Mouse (Mus musculus): ENCODE data around the gene Cox7a2l. TPM values are rescaled to one million over a fixed set of nuclear protein-coding genes. Genes with fewer than 3 reads are reported as not detected.

Gene Cox7a2l
- 100 to 1,000 TPM; 309 to 336 TPM for total RNA-seq (2021)
- long read RNA-seq, experiment 1, transcript Cox7a2l-201 (3 exons, 1,076 nt): major isoform, 169 of 197 reads
- long read RNA-seq, experiment 1, transcript Cox7a2l-202 (4 exons, 1,129 nt): minor isoform, 8 of 197 reads
- long read RNA-seq, experiment 1, partial matches to known transcripts: 0 of 197 reads
- long read RNA-seq, experiment 1, other reads (novel, unspliced or antisense): 18 of 197 reads
- long read RNA-seq, experiment 2, transcript Cox7a2l-202 (4 exons, 1,129 nt): minor isoform, 7 of 113 reads
- long read RNA-seq, experiment 2, transcript Cox7a2l-201 (3 exons, 1,076 nt): major isoform, 93 of 113 reads
- long read RNA-seq, experiment 2, partial matches to known transcripts: 9 of 113 reads
- long read RNA-seq, experiment 2, other reads (novel, unspliced or antisense): 2 of 113 reads

- DNase-seq: no peak
These were observed at the start of gene Cox7a2l for GRCm38 (mm10) chr17:83517280-83518015. Gene Cox7a2l (minus strand): TSS chr17:83517330.

DNA sequence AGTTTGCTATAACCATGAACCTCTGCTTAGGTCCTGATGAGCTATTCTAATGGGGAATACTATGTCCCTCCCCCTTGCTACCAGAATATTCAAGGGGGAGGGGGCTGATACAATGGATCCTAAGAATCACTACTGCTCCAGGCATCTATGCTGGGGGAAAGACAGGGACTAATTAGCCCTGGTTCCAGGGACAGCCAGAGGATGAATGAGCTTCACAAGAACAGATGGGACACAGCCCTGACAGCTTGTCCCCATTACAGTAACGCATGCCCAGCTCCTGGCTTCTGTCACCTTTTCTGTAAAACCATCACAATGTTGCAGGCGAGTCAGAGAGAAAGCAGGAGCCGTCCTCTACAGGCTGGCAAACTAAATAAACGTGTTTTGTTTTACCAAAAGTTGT is 48.4 kb upstream of the Cox7a2l start:
- no peak for DNase-seq

DNA sequence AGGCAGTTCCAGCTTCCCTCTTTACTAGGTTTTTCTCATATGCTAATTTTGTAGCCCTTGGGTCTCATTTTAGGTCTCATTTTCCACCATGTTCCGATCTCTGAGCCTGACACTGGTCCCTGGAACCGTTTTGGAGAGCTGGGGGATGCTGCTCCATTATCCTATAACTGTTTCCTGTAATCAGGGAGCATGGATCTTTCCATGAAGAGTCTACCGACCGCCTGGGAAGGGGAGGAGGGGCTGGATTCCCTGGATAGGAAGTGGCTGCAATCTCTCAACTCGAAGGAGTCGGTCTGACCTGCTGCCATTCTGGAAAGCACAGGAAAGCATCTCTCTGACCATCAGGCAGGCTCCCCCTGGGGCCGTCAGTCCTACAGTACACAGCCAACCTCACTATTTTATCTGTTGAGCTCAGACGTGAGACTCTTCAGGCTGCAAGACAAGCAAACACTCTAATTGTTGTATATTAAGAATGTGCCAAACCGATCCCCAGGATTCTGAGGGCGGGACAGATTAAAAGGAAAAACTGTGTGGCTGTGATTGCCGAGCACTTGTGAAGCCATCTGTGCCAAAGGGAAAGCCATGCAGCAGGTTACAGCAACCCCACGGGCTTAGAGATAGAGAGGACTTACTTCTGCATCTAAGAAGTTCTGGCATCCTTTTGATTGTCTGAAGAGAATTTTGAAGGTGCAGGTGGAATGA is 47.1 kb upstream of the Cox7a2l start:
- DNase-seq: peak; percentile 3 to 23

- peak; percentile 48 to 75 for DNase-seq
These were observed 46.6 kb upstream of the Cox7a2l start for GRCm38 (mm10) chr17:83563703-83564111.

DNA sequence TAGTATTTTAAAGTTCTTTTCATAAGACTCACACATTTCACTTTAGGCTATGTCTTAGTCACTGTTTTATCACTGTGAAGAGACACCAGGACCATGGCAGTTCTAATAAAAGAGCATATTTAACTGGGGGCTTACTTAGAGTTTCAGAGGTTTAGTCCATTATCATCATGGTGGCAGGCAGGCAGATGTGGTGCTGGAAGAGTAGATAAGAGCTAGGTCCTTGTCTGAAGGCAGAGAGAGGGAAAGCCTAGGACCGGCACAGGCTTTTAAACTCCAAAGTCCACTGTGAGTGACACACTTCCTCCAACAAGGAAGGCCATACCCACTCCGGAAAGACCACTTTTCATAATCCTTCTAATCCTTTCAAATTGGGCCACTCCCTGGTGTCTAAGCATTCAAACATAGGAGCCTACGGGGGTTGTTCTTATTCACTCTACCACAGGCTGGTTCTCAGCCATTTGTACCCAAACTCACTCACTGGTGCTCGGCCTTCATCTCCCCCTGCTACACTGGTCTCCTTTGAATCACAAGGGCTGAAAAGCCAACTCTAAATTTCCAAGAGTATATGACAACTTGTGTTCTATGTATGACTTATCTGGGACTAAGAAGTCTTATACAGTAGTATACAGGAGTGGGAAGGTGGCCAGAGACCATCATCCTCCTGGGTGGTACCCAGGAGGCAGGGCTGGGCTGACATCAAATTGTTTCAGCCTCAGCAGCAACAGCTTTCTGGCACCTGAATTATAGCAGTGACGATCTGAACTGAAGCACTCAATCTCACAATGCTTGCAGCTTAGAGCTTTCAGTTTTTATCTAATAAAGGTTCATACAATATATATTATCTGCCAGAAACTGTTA is 45.3 kb upstream of the Cox7a2l start:
- no peak for DNase-seq

DNA sequence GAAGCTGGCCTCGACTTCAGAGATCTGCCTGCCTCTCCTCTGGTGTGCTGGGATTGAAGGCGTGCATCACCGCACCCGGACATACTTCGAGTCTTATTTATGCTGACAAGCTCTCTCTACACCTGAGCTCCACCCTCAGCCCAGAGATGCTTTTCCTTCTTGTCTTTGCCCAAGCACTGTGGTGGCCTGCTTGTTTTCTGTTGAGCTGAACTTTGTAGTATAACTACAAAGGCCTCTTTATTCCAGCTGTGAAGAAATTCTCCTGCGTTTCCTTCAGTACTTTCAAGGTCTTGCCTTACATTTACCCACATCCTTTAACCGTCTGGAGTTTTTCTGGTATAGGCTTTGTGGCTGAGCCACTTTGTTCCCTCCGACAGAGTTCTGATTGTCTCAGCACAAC is 42.0 kb upstream of the Cox7a2l start:
- DNase-seq: no peak

GRCm38 (mm10) chr17:83555836-83556235 is 38.7 kb upstream of the Cox7a2l start:
- DNase-seq: no peak

DNA sequence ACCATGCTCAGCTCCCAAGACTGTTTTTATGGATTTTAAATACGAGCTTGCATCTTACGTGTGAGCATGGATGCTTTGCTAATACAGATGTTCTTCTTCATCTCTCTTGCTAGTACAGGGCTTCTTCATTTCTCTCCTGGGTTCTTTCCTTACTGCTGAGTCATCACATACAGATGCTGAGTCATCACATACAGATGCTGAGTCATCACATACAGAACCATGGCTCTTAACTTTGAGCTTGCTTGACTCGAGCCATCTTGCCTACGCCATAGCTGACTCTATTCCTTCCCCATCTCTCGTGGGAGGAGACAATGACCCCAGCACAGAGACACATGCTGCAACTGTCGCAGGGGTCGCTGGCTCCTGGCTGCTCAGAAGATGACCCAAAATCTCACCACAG is 37.9 kb upstream of the Cox7a2l start:
- no peak for DNase-seq

DNA sequence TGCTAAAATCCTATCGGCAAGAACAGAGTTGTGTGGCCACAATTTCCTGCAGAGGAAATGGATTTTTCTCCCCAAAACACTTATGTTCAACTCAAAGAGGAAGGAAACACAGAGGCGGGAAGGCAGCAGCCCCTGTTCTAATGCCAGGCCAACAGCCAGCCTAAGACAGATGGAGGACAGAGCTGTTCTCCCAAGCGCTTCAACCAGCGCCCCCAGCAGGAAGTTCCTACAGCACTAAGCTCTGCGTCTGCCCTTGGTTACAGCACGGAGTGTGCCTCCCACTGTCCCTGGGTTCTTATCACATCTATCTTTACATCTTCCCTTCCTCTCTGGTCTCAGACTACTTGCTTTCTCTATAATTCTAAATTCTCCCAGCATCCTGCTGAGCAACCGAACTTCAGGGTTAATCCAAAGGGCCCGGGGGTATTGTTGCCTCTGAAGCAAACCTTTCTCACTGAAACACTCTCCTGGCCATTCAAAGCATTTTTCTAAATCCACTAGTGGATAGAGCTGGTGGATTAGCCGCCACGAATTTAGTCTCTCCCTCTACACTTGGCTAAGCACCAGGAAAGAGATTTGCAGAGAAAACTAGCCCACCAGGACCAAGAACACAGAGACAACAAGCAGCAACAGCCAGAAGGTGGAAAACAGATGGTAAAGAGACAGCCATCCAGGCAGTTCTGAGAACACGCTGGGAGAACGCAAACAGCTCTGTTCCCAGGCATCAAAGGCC is 31.5 kb upstream of the Cox7a2l start:
- peak in 1 of 2 experiments; percentile 3 for DNase-seq

GRCm38 (mm10) chr17:83547145-83547544 is 30.0 kb upstream of the Cox7a2l start:
- DNase-seq: no peak

GRCm38 (mm10) chr17:83545756-83546742 is 28.9 kb upstream of the Cox7a2l start:
- peak; percentile 2 to 34 for DNase-seq

DNA sequence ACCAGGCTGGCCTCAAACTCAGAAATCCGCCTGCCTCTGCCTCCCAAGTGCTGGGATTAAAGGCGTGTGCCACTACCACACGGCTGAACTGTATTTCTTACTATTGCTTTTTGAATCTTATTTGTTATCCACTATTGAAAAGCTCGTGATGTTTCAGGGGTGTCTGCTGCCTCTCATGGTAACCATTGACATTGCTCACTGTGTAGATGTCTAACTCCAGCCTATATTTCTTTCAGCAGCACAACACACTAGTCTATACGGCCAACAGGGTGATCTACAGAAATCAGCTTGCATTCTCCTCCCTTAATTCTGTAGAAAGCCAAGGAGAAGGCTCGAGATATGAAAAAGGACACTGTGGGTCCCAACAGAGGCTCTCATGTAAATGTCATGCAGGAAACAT is 28.1 kb upstream of the Cox7a2l start:
- no peak for DNase-seq

DNA sequence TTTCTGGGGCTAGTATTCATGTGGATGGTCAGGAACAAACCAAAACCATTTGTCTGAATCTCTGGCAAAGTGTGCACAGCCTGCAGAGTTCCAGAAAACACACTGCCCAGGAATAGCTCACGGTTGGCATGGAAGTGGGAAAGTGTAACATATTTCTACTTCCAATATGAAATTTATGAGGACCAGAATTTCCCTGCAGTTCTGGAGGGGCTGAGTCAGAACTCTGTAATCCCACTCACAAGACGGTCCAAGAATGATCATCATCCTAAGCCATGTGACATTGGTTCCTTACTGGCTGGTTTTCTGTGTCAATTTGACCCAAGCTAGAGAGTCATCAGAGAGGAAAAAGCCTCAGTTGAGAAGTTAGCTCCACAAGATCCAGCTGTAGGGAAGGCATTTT is 25.3 kb upstream of the Cox7a2l start:
- no peak for DNase-seq

- DNase-seq: no peak
These were observed 22.3 kb upstream of the Cox7a2l start for GRCm38 (mm10) chr17:83539262-83540037.

- DNase-seq: no peak
These were observed 21.6 kb upstream of the Cox7a2l start for GRCm38 (mm10) chr17:83538694-83539093.

DNA sequence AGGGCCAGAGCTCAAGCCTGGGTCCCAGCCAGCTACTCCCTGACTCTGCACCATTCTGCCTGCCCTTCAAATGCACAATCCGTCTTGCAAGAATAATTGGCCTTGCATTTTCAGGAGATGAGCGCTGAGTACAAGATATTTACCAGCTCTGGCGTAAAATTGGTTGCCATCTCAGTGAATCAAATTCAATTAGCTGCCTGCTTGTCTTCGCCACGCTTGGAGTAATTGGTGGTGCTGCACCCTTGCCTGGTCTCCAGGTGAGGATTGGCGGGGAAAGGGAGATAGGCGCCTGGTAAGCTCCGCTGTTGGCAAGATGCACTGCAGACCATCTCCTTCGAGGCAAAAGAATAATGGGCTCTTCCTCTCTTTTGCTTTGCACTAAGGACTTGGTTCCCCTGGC is 21.0 kb upstream of the Cox7a2l start:
- no peak for DNase-seq

- DNase-seq: no peak
These were observed 16.0 kb upstream of the Cox7a2l start for GRCm38 (mm10) chr17:83533150-83533549.

DNA sequence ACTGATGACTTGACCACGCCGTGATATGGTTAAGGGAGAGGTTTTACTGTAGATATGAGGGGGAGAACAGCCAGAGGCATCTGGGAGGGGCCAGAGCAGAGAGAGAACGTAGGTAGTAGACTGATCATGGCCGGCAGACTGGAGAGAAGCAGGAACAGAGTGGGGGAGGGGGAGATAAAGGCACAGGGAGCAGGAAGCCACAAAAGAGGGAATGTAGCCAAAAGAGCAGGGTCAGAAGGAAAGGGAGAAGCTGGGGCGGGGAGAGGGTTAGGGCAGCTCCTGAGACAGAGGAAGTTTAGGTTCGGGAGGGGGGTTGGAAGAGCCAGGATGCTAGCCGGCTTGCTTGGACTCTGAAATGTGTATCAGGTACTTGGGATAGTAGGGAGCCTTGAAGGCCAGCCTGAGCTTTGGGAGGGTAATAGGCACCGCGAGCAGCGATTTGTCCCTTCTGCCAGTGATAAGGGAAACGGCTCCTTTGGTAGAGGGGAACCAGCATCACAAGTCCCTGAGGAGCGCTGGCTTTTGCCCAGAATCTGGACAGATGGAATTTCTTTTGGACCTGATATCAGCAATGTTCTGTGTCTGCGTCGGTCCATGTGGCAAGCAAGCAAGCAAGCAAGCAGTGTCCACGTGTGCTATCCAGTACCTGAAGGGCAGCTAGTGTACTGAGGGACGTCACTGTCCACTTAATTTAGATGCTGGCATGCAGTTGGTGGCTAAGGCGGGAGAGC is 10.7 kb upstream of the Cox7a2l start:
- DNase-seq: peak; percentile 61 to 62

Data from heart, adult 18-20 months (tissue).